Mouse (Mus musculus) forelimb bud, embryonic 11.5 days (tissue): Measurements from ENCODE around the gene Foxb1.

Source experiments
- DNase-seq: peaks from one replicate; pipeline ENCODE4 v3.0.0-alpha.2; 2012; ENCODE audit warnings: low read depth, low spot score

The Foxb1 gene

GRCm38 (mm10) chr9:69757254-69757653 lies 3.5 kb downstream of the Foxb1 start:
- DNase-seq, result no peak

DNA sequence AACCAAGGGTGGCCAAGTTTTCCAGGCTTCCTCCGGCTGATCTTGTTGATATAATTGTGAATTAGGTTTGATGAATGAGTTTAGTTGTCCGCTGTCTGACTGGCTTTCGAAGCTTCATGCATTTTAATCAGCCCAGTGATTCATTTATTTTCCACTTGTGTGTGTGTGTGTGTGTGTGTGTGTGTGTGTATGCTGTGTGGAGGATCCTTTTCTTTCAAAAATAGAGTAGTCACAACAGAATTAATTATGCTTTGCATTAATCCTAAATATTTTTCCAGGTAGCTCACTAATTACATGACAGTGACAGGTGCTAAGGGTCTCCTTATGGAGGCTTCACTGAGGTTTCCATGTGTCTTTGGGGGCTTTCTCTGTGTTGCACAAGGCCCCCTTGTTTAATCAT lies 4.3 kb downstream of the Foxb1 start:
- DNase-seq, result no peak

GRCm38 (mm10) chr9:69756041-69756440 lies 4.7 kb downstream of the Foxb1 start:
- DNase-seq, result no peak

DNA sequence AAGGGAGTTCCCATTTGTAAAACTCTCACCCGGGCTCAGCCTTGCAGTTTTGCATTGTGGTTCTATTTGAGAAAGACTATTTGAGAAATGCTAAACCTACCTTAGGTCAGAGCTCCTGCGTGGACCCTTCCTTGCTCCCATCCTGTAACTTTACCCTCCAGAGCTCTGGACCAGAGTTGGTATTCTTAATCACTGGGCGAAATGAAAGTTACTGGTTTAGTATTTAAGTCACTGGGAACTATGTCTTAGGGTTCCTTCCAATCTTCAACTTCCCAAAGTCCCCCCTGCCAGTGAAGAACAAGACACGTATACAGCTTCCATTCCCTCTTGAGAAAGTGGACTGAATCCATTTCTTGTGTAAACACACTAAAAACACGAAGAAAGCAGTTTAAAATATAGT lies 5.6 kb downstream of the Foxb1 start:
- no peak for DNase-seq

DNA sequence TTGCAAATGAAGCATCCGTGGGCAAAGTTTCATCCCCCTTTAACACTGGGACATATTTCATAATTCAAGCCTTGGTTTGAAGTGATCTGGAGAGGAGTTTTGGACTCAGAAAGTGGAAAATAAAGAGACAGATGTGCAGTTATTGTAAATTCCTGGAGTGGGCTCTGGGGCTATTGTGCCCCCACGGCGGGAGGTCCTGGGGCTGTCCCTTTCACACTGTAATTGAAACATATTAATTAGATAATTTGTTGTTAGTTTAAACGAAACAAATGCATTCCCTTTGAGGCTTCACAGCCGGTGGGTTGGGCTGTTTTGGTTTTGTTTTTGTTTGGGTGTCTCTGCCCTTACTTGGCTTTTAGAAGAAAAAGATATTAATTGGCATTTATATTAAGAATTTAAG lies 6.0 kb downstream of the Foxb1 start:
- no peak for DNase-seq

DNA sequence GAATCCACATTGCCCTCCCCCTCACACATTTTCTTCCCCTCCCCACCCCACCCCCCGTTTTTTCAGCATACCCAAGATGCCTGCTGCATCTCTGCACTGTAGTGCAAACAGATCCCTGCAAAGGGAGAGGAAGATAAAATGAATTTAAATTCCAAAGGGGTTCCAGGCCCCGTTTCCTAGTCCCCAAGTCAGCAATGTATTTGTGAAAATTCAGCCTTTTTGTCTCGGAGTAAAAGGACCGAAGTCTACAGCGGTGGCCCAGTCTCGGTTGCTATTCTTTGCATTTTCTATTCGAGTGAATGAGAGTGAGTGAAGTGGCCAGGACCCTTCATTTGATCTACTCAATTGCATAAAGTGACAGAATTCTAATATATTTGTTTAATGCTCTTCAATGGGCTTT lies 6.4 kb downstream of the Foxb1 start:
- DNase-seq, result no peak

- DNase-seq, result no peak
Observed at GRCm38 (mm10) chr9:69747971-69748370, 12.8 kb downstream of the Foxb1 start.

DNA sequence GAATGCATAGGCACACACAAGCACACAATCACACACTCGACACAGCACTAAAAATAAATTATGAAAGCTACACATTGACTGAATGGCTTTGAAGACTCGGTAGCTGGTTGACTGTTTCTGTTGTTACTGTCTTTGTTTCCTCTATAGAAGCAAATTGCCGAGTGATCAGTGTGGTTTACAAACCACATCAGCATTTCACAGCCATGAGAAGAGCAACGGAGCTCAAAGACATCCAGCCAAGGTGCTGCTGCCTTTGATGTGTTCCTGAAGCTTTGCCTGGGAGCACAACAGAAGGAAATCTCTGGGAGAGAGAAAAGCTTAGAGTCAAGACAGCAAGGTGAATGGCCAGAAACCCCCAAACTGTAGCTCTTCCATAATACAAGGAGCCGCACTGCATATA lies 32.0 kb downstream of the Foxb1 start:
- DNase-seq, result no peak

DNA sequence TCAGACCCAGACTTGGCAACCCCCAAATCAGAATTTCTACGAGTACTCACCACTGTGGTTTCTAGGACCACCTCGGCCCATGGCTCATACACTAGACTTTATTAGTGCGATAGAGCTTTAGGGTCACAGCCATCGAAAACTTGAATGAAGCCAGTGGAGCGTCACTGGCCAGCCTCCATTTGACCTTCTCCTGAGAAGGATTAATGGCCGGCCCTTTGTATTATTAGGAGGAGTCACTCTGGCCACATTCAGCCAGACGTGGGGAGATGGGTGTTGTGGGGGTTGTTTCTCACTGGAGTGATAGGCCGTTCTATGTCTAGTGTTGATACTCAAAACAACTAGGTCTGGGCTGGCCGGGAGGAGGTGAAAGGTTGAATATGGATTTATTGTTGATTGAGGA lies 42.3 kb downstream of the Foxb1 start:
- DNase-seq, result no peak

DNA sequence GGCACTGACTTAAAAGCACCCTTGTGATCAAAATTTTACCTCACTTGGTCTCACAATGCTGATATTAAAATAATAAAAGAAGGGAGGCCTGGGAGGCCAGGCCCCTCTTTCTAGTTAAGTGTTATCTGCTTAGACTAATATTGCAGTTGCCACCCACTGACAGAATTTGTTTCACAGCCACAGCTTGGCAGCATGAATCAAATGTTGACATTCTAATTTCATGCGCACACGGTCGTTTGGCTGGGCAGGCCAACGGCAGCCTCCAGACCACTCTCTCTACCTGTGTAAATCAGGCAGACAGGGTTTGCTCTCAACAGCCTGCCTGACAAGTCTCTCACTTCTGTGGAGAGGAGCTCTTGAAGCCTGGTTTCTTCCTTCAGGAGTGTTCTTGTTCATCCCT lies 44.4 kb downstream of the Foxb1 start:
- DNase-seq, result no peak

DNA sequence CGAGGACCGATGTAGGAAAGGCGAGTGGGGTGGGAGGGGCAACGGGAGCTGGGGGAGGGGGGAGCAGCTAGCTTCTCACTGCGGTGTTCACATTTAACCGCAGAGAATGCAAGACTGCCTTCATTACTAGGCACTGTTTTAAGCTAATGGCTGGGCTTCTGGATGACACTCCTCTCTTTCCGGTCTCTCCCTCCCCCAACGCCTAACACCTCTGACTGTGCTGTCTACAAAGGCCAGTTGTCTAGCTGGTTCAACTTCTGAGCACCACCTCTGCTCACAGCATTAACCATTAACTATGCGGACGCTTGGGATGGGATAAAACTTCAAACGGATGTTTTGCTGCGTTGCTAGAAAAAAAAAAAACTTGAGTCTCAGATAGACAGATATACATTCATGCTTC lies 45.3 kb downstream of the Foxb1 start:
- DNase-seq, result no peak

DNA sequence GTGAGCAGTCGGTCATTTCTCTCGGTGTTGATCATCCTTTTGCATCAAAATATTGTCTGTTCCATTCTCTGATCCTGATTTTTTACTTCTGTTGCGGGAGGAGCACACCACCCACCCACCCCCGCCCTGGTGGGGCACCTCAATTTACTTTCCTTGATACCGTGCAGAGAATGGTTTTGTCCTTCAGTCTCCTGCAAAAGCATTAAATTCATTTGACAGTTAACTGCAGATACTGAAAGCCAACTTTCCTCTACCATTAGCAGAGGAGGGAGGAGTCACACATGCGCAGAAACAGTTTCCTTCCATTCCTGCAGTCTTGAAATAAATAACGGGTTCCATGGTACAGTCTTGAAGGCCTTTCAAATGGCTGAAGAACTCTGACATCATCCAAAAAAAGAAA lies 46.4 kb downstream of the Foxb1 start:
- DNase-seq, result no peak

DNA sequence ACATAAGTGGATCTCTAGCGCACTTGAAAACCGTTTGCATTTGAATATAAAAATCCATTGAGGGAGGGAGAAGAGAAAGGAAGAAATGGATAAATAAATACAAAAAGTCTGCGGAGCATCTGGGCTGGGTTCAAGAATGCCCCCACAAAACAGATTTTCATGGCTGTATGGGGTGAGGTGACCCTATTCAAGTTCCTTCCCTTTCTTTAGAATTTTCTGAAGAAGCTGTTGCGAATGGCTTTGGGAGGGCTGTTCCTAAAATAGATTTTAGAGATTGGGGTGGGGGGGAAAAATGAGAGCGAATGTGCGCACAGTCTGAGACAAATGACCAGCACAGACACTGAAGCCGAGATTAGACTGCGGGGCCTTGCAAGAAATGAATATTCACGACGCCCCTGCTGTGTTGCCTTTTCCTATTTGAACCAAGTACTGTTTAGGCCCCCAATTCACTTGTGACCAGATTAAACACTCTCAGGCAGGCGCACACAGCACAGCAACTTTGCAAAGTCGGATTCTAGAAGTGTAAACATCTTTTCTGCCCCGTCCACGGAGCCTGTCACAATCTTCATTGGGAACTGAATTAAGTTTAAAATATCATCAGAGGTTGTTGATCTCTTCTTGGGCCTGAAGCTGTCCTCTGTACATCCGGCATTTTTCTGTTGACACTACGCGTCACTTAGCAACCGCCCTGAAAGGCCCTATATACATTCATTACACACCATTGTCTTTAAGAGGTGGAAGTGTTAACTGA lies 47.0 kb downstream of the Foxb1 start:
- DNase-seq, result no peak

DNA sequence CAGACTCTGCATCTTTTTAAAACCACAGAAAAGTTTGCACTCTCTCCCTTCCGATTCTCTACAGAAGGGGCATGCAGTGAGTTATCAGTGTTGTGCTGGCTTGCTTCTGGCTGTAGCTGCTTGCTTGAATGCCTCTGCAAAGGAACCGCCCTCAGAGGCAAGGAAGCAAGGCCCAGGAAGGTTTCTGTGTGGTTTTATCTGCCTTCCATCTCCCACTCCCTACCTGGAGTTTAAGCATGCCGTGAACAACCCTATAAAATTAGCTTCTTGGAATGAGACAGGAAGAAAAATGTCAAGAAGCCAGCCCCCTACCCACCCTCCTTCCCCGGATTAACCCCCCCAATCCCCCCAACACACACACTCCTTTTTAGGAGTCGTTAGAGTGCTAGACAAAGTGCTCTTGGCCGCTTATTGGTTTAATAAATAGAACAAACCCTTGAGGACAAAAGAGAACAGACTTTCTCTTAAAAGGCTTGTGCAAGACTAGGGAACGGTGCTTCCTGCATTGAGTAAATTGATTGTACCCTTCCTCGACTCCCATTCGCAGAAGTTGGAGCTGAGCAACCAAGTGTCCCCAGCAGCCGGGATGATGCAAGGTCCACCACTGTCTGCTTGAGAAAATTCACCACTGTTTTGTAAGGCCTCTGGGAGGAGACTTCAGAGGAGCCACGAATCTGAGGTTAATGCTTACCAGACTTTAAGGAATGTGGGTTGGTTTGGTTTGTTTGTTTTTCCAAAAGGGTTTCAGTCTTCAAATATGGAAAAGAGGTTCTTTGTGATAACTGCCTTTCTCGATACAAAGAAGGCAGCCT lies 47.8 kb downstream of the Foxb1 start:
- DNase-seq, result no peak
